Comparison of ENCODE assay signal across 21 mouse cellular contexts in the genomic region with DNA sequence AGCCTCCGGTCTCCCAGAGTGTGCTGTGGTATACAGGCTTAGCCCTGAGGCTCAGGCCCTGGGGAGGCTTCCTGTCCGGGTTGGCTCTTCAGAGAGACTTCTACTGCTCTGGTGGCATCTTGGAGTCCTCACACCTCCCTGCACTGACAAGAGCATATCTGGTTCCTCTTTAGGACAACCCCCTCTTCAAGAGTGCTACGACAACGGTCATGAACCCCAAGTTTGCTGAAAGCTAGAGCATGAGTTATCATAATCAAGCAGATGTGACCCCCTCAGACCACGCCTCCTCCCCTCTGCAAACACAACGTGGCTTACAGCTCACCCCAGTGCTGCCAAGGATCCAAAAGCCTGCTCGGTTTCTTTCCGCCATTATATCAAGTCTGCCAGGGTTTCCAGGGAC. TPM values are rescaled to one million over a fixed set of nuclear protein-coding genes. Genes with fewer than 3 reads are reported as not detected.
"Had no signal": no experiment of that assay in that cellular context is flagged by ENCODE, and none has a peak within 500 bp of the region (broad histone marks: within the 10 kb centered on the region; RNA-seq: fewer than 3 reads in every experiment).

No protein-coding gene starts in this region.

- H3K27ac ChIP-seq: macrophage; midbrain, embryonic 13.5 days; midbrain, embryonic 15.5 days; neural tube, embryonic 12.5 days; stomach, embryonic 15.5 days; stomach, postnatal 0 days had no signal

- H3K4me3 ChIP-seq: midbrain, embryonic 13.5 days; midbrain, embryonic 15.5 days; neural tube, embryonic 12.5 days; stomach, embryonic 15.5 days had no signal

- DNase-seq: lung, adult 18-20 months; lung, embryonic 14.5 days; lung, postnatal 10 days; lung, postnatal 36 days; right cerebral cortex, postnatal 14 days; thymus, adult 2 months; thymus, postnatal 25 days; thymus, postnatal 4 days had no signal

- H3K4me1 ChIP-seq: midbrain, embryonic 15.5 days; neural tube, embryonic 12.5 days had no signal

- H3K9me3 ChIP-seq: midbrain, embryonic 13.5 days; midbrain, embryonic 15.5 days; neural tube, embryonic 12.5 days; stomach, embryonic 15.5 days had no signal

- H3K36me3 ChIP-seq: midbrain, embryonic 13.5 days; midbrain, embryonic 15.5 days; neural tube, embryonic 12.5 days; stomach, embryonic 15.5 days had no signal

- ATAC-seq: midbrain, embryonic 13.5 days; midbrain, embryonic 15.5 days had no signal

- H3K27me3 ChIP-seq: midbrain, embryonic 13.5 days; midbrain, embryonic 15.5 days; neural tube, embryonic 12.5 days; stomach, embryonic 15.5 days had no signal

RNA-seq across cellular contexts. Expression of gene Gm49325, which starts 41.0 kb away (rescaled TPM):
- total RNA-seq: megakaryocyte, adult 5-6 weeks; midbrain, postnatal 0 days; neutrophil, adult 5-6 weeks had no signal
- polyA plus RNA-seq: liver, embryonic 16.5 days; midbrain, embryonic 11.5 days; midbrain, embryonic 15.5 days; spleen, adult 2 months; testis, adult 2 months; thymus, adult 2 months had no signal
